Comparison of ENCODE assay signal across 7 mouse cellular contexts in genomic region chr1:34851562-34851961, GRCm38 (mm10). TPM values are rescaled to one million over a fixed set of nuclear protein-coding genes. Genes with fewer than 3 reads are reported as not detected.
A peak's percentile ranks its signal among the peaks of the same experiment; 100 is the strongest.
DNase-seq lines count a peak whose midpoint lies in the region; ATAC-seq and TF ChIP-seq lines count a peak whose summit lies in the region.

No protein-coding gene starts in this region.

- no peak for ATAC-seq in liver, embryonic 11.5 days (replicated peaks; ENCODE audit: low FRiP score)
- peak; percentile 51 for ATAC-seq in intestine, embryonic 14.5 days (replicated peaks; ENCODE audit: low FRiP score, low TSS enrichment, low read depth)
- peak; percentile 76 for ATAC-seq in lung, postnatal 0 days

- no peak for DNase-seq in liver, embryonic 11.5 days (ENCODE audit: low spot score)
- no peak for DNase-seq in liver
- DNase-seq in adrenal gland, adult 8-10 months: peak; percentile 77
- no peak for DNase-seq in intestine, embryonic 14.5 days (ENCODE audit: low spot score)
- DNase-seq in lung, postnatal 0 days (ENCODE audit: low spot score): peak; percentile 75
- peak; percentile 55 for DNase-seq in thymus, postnatal 14 days
- no peak for DNase-seq in cerebellum, adult 9-10 months

- no peak overlapping the region for H3K9ac ChIP-seq in liver, embryonic 11.5 days (ENCODE audit: low read depth, low read length)
- H3K9ac ChIP-seq in intestine, embryonic 14.5 days (ENCODE audit: low read length): no peak overlapping the region
- H3K9ac ChIP-seq in lung, postnatal 0 days (replicated peaks; ENCODE audit: low read depth): no peak overlapping the region

- 42% methylated on average over 6 of the region's 6 CpGs for WGBS in liver, embryonic 11.5 days
- WGBS in intestine, embryonic 14.5 days: 37% methylated on average over 6 of the region's 6 CpGs
- 28% methylated on average over 6 of the region's 6 CpGs for WGBS in lung, postnatal 0 days

- TF ChIP-seq EP300 in lung, postnatal 0 days (IDR thresholded peaks at IDR 0.05): no peak

- H3K27ac ChIP-seq in liver, embryonic 11.5 days (ENCODE audit: low read depth, low read length): no peak overlapping the region
- H3K27ac ChIP-seq in intestine, embryonic 14.5 days (ENCODE audit: low read depth): no peak overlapping the region
- H3K27ac ChIP-seq in lung, postnatal 0 days (ENCODE audit: low read length): peak overlapping the region; percentile 77

- 0 out of 2 replicates have a peak, but pooled peaks cover 2% of the 10 kb centered on the region for H3K4me1 ChIP-seq in liver, embryonic 11.5 days (replicated peaks; ENCODE audit: control insufficient read depth, insufficient read depth, low read length)
- no peaks in the 10 kb centered on the region for H3K4me1 ChIP-seq in intestine, embryonic 14.5 days (replicated peaks; ENCODE audit: control insufficient read depth, insufficient read depth, low read length)
- no peaks in the 10 kb centered on the region for H3K4me1 ChIP-seq in lung, postnatal 0 days (ENCODE audit: insufficient read depth, low read depth, low read length)

- no peaks in the 10 kb centered on the region for H3K9me3 ChIP-seq in liver, embryonic 11.5 days (ENCODE audit: control insufficient read depth, low read length)
- H3K9me3 ChIP-seq in intestine, embryonic 14.5 days (ENCODE audit: control insufficient read depth, low read length): no peaks in the 10 kb centered on the region
- no peaks in the 10 kb centered on the region for H3K9me3 ChIP-seq in lung, postnatal 0 days (ENCODE audit: low read length)

- peak overlapping the region; percentile 3 for H3K4me2 ChIP-seq in liver, embryonic 11.5 days
- peak overlapping the region; percentile 31 for H3K4me2 ChIP-seq in intestine, embryonic 14.5 days (ENCODE audit: low read length)
- peak overlapping the region; percentile 92 for H3K4me2 ChIP-seq in lung, postnatal 0 days (replicated peaks; ENCODE audit: low read depth, low read length)

- H3K4me3 ChIP-seq in liver, embryonic 11.5 days (ENCODE audit: low read depth, low read length): no peak overlapping the region
- 0 out of 2 replicates have a peak overlapping the region, but pooled peaks have one; percentile 11 for H3K4me3 ChIP-seq in intestine, embryonic 14.5 days (ENCODE audit: low read depth, low read length)
- no peak overlapping the region for H3K4me3 ChIP-seq in lung, postnatal 0 days (ENCODE audit: low read depth, low read length)

- no peak for TF ChIP-seq CTCF in lung, postnatal 0 days (IDR thresholded peaks at IDR 0.05)

- H3K36me3 ChIP-seq in liver, embryonic 11.5 days (ENCODE audit: control insufficient read depth, insufficient read depth, low read length): no peaks in the 10 kb centered on the region
- no peaks in the 10 kb centered on the region for H3K36me3 ChIP-seq in intestine, embryonic 14.5 days (ENCODE audit: control insufficient read depth, insufficient read depth, low read length)
- no peaks in the 10 kb centered on the region for H3K36me3 ChIP-seq in lung, postnatal 0 days (ENCODE audit: insufficient read depth, low read length)

- no peaks in the 10 kb centered on the region for H3K27me3 ChIP-seq in liver, embryonic 11.5 days (replicated peaks; ENCODE audit: control insufficient read depth, insufficient read depth, low read length)
- H3K27me3 ChIP-seq in intestine, embryonic 14.5 days (replicated peaks; ENCODE audit: control insufficient read depth, insufficient read depth, low read length): no peaks in the 10 kb centered on the region
- H3K27me3 ChIP-seq in lung, postnatal 0 days (replicated peaks; ENCODE audit: insufficient read depth, low read length): no peaks in the 10 kb centered on the region

RNA-seq across cellular contexts. Expression of gene Plekhb2, which starts 1.8 kb away (rescaled TPM):
- 18.0 and 19.5 TPM in 2 replicates for polyA plus RNA-seq in liver, embryonic 11.5 days (2014; fragmentation: Nextera tagmentation; extraction: Ambion mirVana)
- total RNA-seq in adrenal gland, adult 8-10 months (2022): 100 to 1,000 TPM; 196 to 281 (median 226) TPM
- 47.5 and 56.1 TPM in 2 replicates for polyA plus RNA-seq in intestine, embryonic 14.5 days (2014; fragmentation: Nextera tagmentation; extraction: Ambion mirVana)
- polyA plus RNA-seq in lung, postnatal 0 days (2015; fragmentation: Nextera tagmentation; extraction: Ambion mirVana): 71.1 and 79.8 TPM in 2 replicates

RNA-seq across cellular contexts. Expression of gene Fam168b, which starts 8.7 kb away (rescaled TPM):
- 54.5 and 56.3 TPM in 2 replicates for polyA plus RNA-seq in liver, embryonic 11.5 days (2014; fragmentation: Nextera tagmentation; extraction: Ambion mirVana)
- 100 to 1,000 TPM; 117 to 144 (median 125) TPM for total RNA-seq in adrenal gland, adult 8-10 months (2022)
- polyA plus RNA-seq in intestine, embryonic 14.5 days (2014; fragmentation: Nextera tagmentation; extraction: Ambion mirVana): 68.0 and 68.6 TPM in 2 replicates
- 29.3 and 31.8 TPM in 2 replicates for polyA plus RNA-seq in lung, postnatal 0 days (2015; fragmentation: Nextera tagmentation; extraction: Ambion mirVana)

Comparison
In these comparisons a context has a peak if more than half of its experiments do, and no peak if none do; other contexts are left out.
1. DNase-seq: peak in adrenal gland, adult 8-10 months (single experiment), lung, postnatal 0 days (single experiment) and thymus, postnatal 14 days (single experiment); none in liver, embryonic 11.5 days (single experiment), liver (single experiment), intestine, embryonic 14.5 days (single experiment) and cerebellum, adult 9-10 months (single experiment).
2. H3K4me2 ChIP-seq: peak in every context shown above with its lines; median percentile 92 in lung, postnatal 0 days; 31 in intestine, embryonic 14.5 days; 3 in liver, embryonic 11.5 days.